Mouse (Mus musculus) activated CD4-positive, CD25-positive, alpha-beta regulatory T cell, adult 9 weeks (primary cell): ENCODE data around the gene Prlh. TPM values are rescaled to one million over a fixed set of nuclear protein-coding genes. Genes with fewer than 3 reads are reported as not detected.

Experiments used
- polyA plus RNA-seq: library from polyadenylated mRNA; unstranded; fragments of 100-300 nt; shearing (Covaris generic); gene quantifications from one replicate; pipeline ENCODE4 v1.2.1, GENCODE M21; 2017

Gene Prlh
- not detected for polyA plus RNA-seq

DNA sequence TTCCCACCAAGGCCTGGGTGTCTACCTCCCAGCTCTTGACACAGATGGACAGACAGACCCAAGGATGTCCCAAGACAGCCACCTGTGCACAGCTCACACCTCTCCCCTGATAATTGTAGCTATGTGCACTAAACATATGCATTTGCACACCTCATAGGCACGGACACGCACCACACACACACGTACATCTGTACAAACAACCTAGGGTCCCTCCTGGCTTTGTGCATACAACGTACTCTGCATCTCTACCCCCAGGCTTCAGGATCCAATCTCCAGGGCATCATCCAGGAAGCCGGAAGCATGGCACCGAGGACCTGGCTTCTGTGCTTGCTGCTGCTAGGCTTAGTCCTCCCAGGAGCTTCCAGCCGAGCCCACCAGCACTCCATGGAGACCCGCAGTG is at the start of gene Prlh:
Gene Prlh (plus strand): TSS at position 301 of the 400 bp plus-strand sequence.

DNA sequence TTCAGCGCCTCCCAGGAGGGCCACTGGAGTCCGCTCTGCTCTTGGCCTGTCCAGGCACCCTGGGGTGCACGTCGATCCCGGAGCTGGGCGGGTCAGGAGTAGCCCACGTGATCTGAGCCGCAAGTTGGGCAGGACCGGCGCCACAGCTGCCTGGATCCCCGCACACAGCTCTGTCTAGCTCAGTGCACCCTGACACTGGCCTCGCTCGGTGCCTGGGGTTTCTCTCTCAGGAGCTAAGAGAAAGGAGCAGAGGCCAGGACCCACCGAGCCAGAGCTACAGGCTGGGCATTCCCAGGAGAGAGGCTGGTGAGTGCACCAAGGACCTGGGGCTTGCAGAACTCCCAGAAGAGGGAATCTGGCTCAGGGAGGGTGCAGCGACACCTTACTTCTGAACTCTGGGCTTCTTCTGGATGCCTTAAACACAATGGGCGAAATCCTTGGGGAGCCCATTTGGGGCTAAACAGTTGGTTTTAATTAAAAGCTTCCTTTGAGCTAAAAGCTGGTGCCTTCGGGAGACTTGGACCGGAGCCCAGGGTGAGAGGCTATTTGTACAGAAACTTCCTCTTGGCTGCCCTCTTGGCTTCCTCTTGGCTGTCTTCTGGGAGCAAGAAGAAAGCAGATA is 37.8 kb upstream of the Prlh start, which contains the start of gene Mlph:
Gene Mlph (plus strand): TSS at position 138 of the 622 bp plus-strand sequence.

DNA sequence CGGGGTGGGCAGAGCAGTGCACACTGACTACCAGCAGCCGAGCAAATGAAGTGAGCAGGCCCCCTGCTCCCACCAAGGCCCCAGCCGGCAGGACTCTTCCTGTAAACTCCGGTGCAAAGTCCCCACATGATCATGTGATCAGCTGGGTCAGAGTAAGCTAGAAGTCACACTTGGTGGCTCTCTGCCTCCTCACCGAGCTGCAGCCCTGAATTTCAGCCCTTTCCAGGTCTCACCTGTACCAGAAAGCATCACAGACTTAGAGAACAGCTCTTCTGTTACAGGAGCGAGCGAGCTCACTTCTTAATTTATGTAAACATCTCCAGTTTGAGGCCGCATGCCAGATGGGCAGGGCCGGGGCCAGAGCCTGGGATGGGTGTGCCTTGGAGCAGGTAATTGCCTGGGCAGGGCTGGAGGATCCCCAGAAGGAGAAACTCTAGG is 16.5 kb downstream of the Prlh start, which contains the start of gene Rab17:
Gene Rab17 (minus strand): TSS at position 315 of the 438 bp plus-strand sequence.

DNA sequence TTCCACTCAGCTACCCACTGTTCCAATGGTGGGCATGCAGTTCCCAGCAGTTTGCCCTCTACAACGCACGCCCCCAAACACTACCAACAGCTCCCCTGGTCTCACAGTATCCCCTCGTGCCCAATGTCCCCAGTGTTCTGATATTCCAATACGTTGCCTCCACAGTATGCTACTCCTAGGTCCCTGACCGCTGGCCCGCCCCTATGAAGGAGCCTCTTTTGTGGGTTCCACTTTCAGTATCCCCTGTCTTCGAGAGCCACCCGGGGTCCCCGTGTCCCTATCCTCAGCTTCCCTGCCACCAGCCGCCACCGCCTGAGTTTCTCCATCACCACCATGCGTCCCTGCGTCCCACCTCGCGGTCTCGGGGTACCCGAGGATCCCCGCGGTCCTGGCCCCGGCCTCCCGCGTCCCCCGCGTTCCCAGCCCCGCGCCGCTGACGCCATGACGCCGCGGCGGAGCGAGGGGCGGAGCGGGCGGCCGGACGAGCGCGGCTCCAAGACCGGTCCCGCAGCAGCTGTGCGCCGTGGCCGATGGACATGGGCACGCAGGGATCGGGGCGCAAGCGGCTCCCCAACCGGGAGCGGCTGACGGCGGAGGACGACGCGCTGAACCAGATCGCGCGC is 45.5 kb downstream of the Prlh start, which contains the start of gene Lrrfip1:
Gene Lrrfip1 (plus strand): TSS at position 470 of the 623 bp plus-strand sequence.

Other genes starting within 250 kb of the Prlh start
- 0.05 TPM for gene Col6a3, start 109.1 kb upstream of the Prlh start, polyA plus RNA-seq
- 0.23 TPM for gene Mlph, start 38.0 kb upstream of the Prlh start, polyA plus RNA-seq
- gene Rab17, start 16.6 kb downstream of the Prlh start, polyA plus RNA-seq, result not detected
- 286 TPM for gene Lrrfip1, start 45.6 kb downstream of the Prlh start, polyA plus RNA-seq
- gene Rbm44, start 192.0 kb downstream of the Prlh start, polyA plus RNA-seq, result 0.81 TPM
- gene Ramp1, start 226.7 kb downstream of the Prlh start, polyA plus RNA-seq, result 28.2 TPM